13 mouse cellular contexts compared by ENCODE assay signal in the genomic region with DNA sequence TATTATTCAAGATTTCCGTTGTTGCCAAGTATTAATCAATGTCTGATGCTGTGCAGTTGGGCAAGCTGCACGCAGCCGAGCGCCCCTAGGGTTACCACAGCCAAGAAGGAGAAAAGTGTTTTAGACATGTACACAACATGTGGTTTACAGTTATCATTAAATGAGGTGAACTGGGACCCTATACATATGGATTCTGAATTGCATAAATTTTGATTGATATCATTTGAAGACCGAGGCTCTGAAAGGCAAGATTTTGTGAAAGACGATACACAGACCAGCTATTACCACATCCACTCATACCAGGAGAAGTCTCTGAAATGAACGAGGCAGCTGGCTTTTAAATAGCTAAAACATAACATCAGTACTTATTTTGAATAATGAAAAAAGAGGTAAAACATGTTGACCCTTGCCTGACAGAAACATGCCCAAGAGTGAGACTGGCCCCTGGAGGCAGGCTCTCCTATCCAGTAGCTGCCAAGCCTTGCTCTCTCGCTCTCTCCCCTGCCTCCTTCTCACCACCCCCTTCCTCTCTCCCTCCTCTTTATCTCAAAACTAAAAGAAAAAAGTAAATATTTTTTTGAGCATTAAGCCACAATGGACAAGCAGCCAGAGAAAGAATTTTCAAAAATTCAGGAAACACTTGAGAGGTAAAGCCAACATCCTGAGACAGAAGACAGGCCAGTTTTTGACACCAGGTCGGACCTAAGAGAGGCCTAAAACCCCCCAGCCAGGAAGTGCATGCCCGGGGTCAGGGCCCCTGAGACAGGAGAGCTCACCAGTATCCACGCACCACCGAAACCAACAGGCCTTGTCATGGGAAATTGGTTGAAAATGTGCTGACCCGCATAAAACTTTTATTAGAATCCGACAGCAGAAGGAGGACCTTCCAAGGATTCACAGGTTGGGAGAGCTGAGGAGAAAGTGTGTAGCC.
A peak's percentile ranks its signal among the peaks of the same experiment; 100 is the strongest.
DNase-seq lines count a peak whose midpoint lies in the region; ATAC-seq and TF ChIP-seq lines count a peak whose summit lies in the region.
"Had no signal": no experiment of that assay in that cellular context is flagged by ENCODE, and none has a peak within 500 bp of the region (broad histone marks: within the 10 kb centered on the region; RNA-seq: fewer than 3 reads in every experiment).

No protein-coding gene starts in this region.

- no peak overlapping the region for H3K9ac ChIP-seq in kidney, embryonic 15.5 days
- H3K9ac ChIP-seq in embryonic facial prominence, embryonic 12.5 days, result no peak overlapping the region
- no peak overlapping the region for H3K9ac ChIP-seq in embryonic facial prominence, embryonic 15.5 days
- no peak overlapping the region for H3K9ac ChIP-seq in limb, embryonic 14.5 days (ENCODE audit: low read depth, low read length, severe bottlenecking)

- 48% methylated on average over 14 of the region's 14 CpGs for WGBS in kidney, embryonic 15.5 days
- 22% methylated on average over 14 of the region's 14 CpGs for WGBS in embryonic facial prominence, embryonic 12.5 days
- WGBS in embryonic facial prominence, embryonic 15.5 days, result 33% methylated on average over 14 of the region's 14 CpGs
- 18% methylated on average over 14 of the region's 14 CpGs for WGBS in limb, embryonic 14.5 days

- no peak for ATAC-seq in kidney, embryonic 15.5 days (replicated peaks; ENCODE audit: low FRiP score)
- 0 out of 2 replicates have a peak, but pooled peaks have one; percentile 48 for ATAC-seq in embryonic facial prominence, embryonic 12.5 days (ENCODE audit: insufficient number of reproducible peaks, insufficient read depth, low FRiP score, low TSS enrichment)
- no peak for ATAC-seq in embryonic facial prominence, embryonic 15.5 days (ENCODE audit: insufficient number of reproducible peaks, low FRiP score, low TSS enrichment, low read depth)
- ATAC-seq in limb, embryonic 14.5 days (ENCODE audit: low FRiP score, low read depth), result peak; percentile 67

- DNase-seq in kidney, postnatal 14 days, result no peak
- peak; percentile 52 for DNase-seq in limb, embryonic 14.5 days (ENCODE audit: low spot score)
- no peak for DNase-seq in cerebellum, postnatal 36 days
- no peak for DNase-seq in cerebellum, adult 18-20 months
- DNase-seq: cerebellum, adult 9-10 months; lung, adult 18-20 months; retina, postnatal 1 day; thymus, postnatal 4 days had no signal

- H3K4me3 ChIP-seq in kidney, embryonic 15.5 days (replicated peaks), result no peak overlapping the region
- no peak overlapping the region for H3K4me3 ChIP-seq in embryonic facial prominence, embryonic 12.5 days
- no peak overlapping the region for H3K4me3 ChIP-seq in embryonic facial prominence, embryonic 15.5 days (replicated peaks)
- no peak overlapping the region for H3K4me3 ChIP-seq in limb, embryonic 14.5 days (replicated peaks; ENCODE audit: low read length)
- H3K4me3 ChIP-seq: erythroblast, embryonic 14.5 days; myocyte had no signal

- TF ChIP-seq POLR2A in limb, embryonic 14.5 days (IDR thresholded peaks at IDR 0.05; ENCODE audit: borderline replicate concordance, extremely low read depth, insufficient read depth, insufficient read length), result no peak

- H3K4me1 ChIP-seq in kidney, embryonic 15.5 days, result peaks cover 44% of the 10 kb centered on the region
- peaks cover 44% of the 10 kb centered on the region for H3K4me1 ChIP-seq in embryonic facial prominence, embryonic 12.5 days
- H3K4me1 ChIP-seq in embryonic facial prominence, embryonic 15.5 days, result peaks cover 34% of the 10 kb centered on the region
- H3K4me1 ChIP-seq in limb, embryonic 14.5 days (ENCODE audit: control insufficient read depth, insufficient read depth, low read length), result peaks cover 37% of the 10 kb centered on the region

- no peaks in the 10 kb centered on the region for H3K9me3 ChIP-seq in kidney, embryonic 15.5 days (replicated peaks)
- H3K9me3 ChIP-seq in embryonic facial prominence, embryonic 12.5 days, result no peaks in the 10 kb centered on the region
- no peaks in the 10 kb centered on the region for H3K9me3 ChIP-seq in embryonic facial prominence, embryonic 15.5 days (replicated peaks)
- no peaks in the 10 kb centered on the region for H3K9me3 ChIP-seq in limb, embryonic 14.5 days (ENCODE audit: control insufficient read depth, low read length)

- H3K27ac ChIP-seq in kidney, embryonic 15.5 days, result peak overlapping the region; percentile 45
- peak overlapping the region; percentile 80 for H3K27ac ChIP-seq in embryonic facial prominence, embryonic 12.5 days
- H3K27ac ChIP-seq in embryonic facial prominence, embryonic 15.5 days (replicated peaks), result peak overlapping the region; percentile 13; the same call in 1 of the 2 replicates
- peak overlapping the region; percentile 82 for H3K27ac ChIP-seq in limb, embryonic 14.5 days (replicated peaks; ENCODE audit: low read depth, low read length)

- H3K27me3 ChIP-seq in kidney, embryonic 15.5 days, result 0 out of 2 replicates have a peak, but pooled peaks cover 2% of the 10 kb centered on the region
- no peaks in the 10 kb centered on the region for H3K27me3 ChIP-seq in embryonic facial prominence, embryonic 12.5 days
- H3K27me3 ChIP-seq in embryonic facial prominence, embryonic 15.5 days, result peaks cover 5% of the 10 kb centered on the region
- H3K27me3 ChIP-seq in limb, embryonic 14.5 days (ENCODE audit: control insufficient read depth, insufficient read depth, low read length), result 0 out of 2 replicates have a peak, but pooled peaks cover 2% of the 10 kb centered on the region

- no peak overlapping the region for H3K4me2 ChIP-seq in kidney, embryonic 15.5 days
- H3K4me2 ChIP-seq in embryonic facial prominence, embryonic 12.5 days (replicated peaks), result no peak overlapping the region
- no peak overlapping the region for H3K4me2 ChIP-seq in embryonic facial prominence, embryonic 15.5 days (replicated peaks)
- peak overlapping the region; percentile 20; the same call in 1 of the 2 replicates for H3K4me2 ChIP-seq in limb, embryonic 14.5 days (replicated peaks; ENCODE audit: low read depth, low read length, severe bottlenecking)

- no peaks in the 10 kb centered on the region for H3K36me3 ChIP-seq in kidney, embryonic 15.5 days
- no peaks in the 10 kb centered on the region for H3K36me3 ChIP-seq in embryonic facial prominence, embryonic 12.5 days
- H3K36me3 ChIP-seq in embryonic facial prominence, embryonic 15.5 days, result no peaks in the 10 kb centered on the region
- H3K36me3 ChIP-seq in limb, embryonic 14.5 days (ENCODE audit: control insufficient read depth, insufficient read depth, low read length), result no peaks in the 10 kb centered on the region

Comparison
In these comparisons a context has a peak if more than half of its experiments do, and no peak if none do; other contexts are left out.
1. ATAC-seq: peak in embryonic facial prominence, embryonic 12.5 days (single experiment) and limb, embryonic 14.5 days (single experiment); none in kidney, embryonic 15.5 days (single experiment) and embryonic facial prominence, embryonic 15.5 days (single experiment).
2. H3K27ac ChIP-seq: peak in every context shown above with its lines; median percentile 82 in limb, embryonic 14.5 days; 80 in embryonic facial prominence, embryonic 12.5 days; 45 in kidney, embryonic 15.5 days; 13 in embryonic facial prominence, embryonic 15.5 days.